In genomic region chr11:19203968-19204367, GRCm38 (mm10) we compare ENCODE assay signal across 8 mouse cellular contexts.
DNase-seq lines count a peak whose midpoint lies in the region; ATAC-seq lines count a peak whose summit lies in the region.

No protein-coding gene starts in this region.

- no peak overlapping the region for H3K27ac ChIP-seq in heart, embryonic 12.5 days (ENCODE audit: poor library complexity, severe bottlenecking)

- H3K27me3 ChIP-seq in heart, embryonic 12.5 days (replicated peaks) = no peaks in the 10 kb centered on the region

- WGBS in heart, embryonic 12.5 days = 51% methylated on average over 5 of the region's 5 CpGs

- H3K4me1 ChIP-seq in heart, embryonic 12.5 days (replicated peaks) = no peaks in the 10 kb centered on the region

- no peaks in the 10 kb centered on the region for H3K36me3 ChIP-seq in heart, embryonic 12.5 days

- no peak overlapping the region for H3K9ac ChIP-seq in heart, embryonic 12.5 days

- H3K4me3 ChIP-seq in heart, embryonic 12.5 days = no peak overlapping the region

- DNase-seq in heart, adult 11 months = peak; percentile 99
- peak; percentile 28 for DNase-seq in cerebellum, adult 11-12 months
- DNase-seq in gastrocnemius, postnatal 36 days = peak; percentile 38 to 63
- DNase-seq in layer of hippocampus, adult 8-10 months (ENCODE audit: low spot score in 2 of 2) = peak; percentile 50 to 57
- peak; percentile 67 for DNase-seq in lung, postnatal 36 days
- no peak for DNase-seq in thymus, postnatal 10 days (ENCODE audit: low spot score in 2 of 2)

- ATAC-seq in heart, embryonic 12.5 days (ENCODE audit: insufficient number of reproducible peaks, low FRiP score) = no peak
- ATAC-seq in CD4-positive, CD25-positive, alpha-beta regulatory T cell, adult 4 months = no peak

- no peak overlapping the region for H3K4me2 ChIP-seq in heart, embryonic 12.5 days

- H3K9me3 ChIP-seq in heart, embryonic 12.5 days (replicated peaks) = no peaks in the 10 kb centered on the region

- intact Hi-C loops in gastrocnemius, postnatal 36 days (cut with DNase I) = no loop called here

Comparison
In these comparisons a context has a peak if more than half of its experiments do, and no peak if none do; other contexts are left out.
1. DNase-seq: peak in heart, adult 11 months (single experiment), cerebellum, adult 11-12 months (single experiment), gastrocnemius, postnatal 36 days (2 of 2), layer of hippocampus, adult 8-10 months (2 of 2) and lung, postnatal 36 days (single experiment); none in thymus, postnatal 10 days (0 of 2).